Mouse (Mus musculus): ENCODE results near the gene Ehd1. TPM values are rescaled to one million over a fixed set of nuclear protein-coding genes. Genes with fewer than 3 reads are reported as not detected.
"Not testable (repeated sequence)": the region's sequence is repeated elsewhere in the genome, so short reads cannot be mapped to it uniquely, and the experiment has no call there.

Ehd1 gene
- total RNA-seq, 2 experiments from 2014 or later, result 36.4 to 43.5 TPM

- intact Hi-C loops (cut with DNase I), result no loop called here
- H3K27ac ChIP-seq, result no peak overlapping the region
- no peak for TF ChIP-seq CTCF (IDR thresholded peaks at IDR 0.05)
- no peak overlapping the region for H3K4me3 ChIP-seq
- no peak for DNase-seq (ENCODE audit: extremely low spot score in 1 of 2, low spot score in 2 of 2)
Observed at GRCm38 (mm10) chr19:6284502-6284901, 8.0 kb downstream of the Ehd1 start.

DNA sequence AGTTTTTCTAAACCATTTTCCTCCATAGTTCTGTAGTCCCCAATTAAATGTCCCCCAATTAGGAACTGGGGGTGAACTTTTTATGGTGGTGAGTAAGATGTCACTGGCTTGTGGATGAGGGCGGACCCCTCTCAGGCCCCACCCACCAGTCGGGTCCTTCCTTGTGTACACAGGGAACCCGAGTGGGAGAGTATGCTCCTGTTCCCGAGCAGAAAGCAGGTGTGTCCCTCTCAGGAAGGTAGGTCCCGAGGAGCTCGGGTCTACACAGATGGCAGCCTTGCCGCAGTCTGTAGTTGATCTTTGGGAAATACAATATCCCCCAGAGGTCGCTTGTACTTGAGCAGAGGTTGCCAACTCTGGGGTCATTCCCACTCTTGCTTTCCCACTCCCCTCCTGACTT lies 8.7 kb downstream of the Ehd1 start:
- no peak for TF ChIP-seq CTCF (IDR thresholded peaks at IDR 0.05)
- intact Hi-C loops (cut with DNase I), result no loop called here
- no peak overlapping the region; the same call in 1 of the 2 replicates for H3K27ac ChIP-seq
- no peak for DNase-seq (ENCODE audit: extremely low spot score in 1 of 2, low spot score in 2 of 2)
- H3K4me3 ChIP-seq, result no peak overlapping the region

- intact Hi-C loops (cut with DNase I), result no loop called here
- DNase-seq (ENCODE audit: extremely low spot score in 1 of 2, low spot score in 2 of 2), result no peak
- TF ChIP-seq CTCF (IDR thresholded peaks at IDR 0.05), result no peak
- Histone ChIP-seq H3K4me3 (no peak overlapping the region), H3K27ac (peak overlapping the region; percentile 53)
Observed at GRCm38 (mm10) chr19:6285632-6286433, 9.3 kb downstream of the Ehd1 start.

- Histone ChIP-seq H3K27ac (peak overlapping the region; percentile 53), H3K4me3 (no peak overlapping the region)
- no peak for DNase-seq (ENCODE audit: extremely low spot score in 1 of 2, low spot score in 2 of 2)
- intact Hi-C loops (cut with DNase I), result no loop called here
- no peak for TF ChIP-seq CTCF (IDR thresholded peaks at IDR 0.05)
Observed at GRCm38 (mm10) chr19:6286434-6287401, 10.2 kb downstream of the Ehd1 start.

GRCm38 (mm10) chr19:6288236-6288894 lies 11.8 kb downstream of the Ehd1 start:
- no peak; the same call in 1 of the 2 replicates for TF ChIP-seq CTCF (IDR thresholded peaks at IDR 0.05)
- intact Hi-C loops (cut with DNase I), result no loop called here
- no peak overlapping the region for H3K4me3 ChIP-seq
- DNase-seq (ENCODE audit: extremely low spot score in 1 of 2, low spot score in 2 of 2), result no peak
- H3K27ac ChIP-seq, result peak overlapping the region; percentile 13; the same call in 1 of the 2 replicates

DNA sequence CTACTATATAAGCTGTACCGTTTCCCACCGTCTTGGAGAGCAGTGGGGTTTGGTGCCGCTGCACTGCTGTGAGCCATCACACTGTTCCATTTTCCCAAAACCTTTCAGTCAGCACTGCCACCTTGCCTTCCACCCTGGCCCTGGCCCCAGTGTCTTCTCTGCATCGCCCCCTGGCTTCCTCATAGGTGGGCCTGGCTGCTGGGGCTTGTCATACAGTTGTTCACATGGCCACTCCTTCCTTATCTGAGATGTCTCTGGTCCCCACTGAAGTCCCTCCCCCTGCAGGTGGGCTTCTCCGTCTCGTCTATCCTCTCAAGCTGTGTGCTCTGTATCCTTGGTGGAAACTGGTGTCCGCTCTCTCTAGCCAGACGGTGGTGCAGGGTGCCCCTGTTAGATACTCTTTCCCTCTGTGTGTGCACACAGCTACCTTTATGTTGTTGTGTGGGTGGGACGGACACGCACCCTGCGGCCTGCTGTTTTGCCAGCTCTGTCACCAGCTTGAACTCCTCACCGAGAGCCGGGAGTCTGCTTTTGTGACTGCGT lies 13.2 kb downstream of the Ehd1 start:
- Histone ChIP-seq H3K27ac (no peak overlapping the region), H3K4me3 (no peak overlapping the region)
- intact Hi-C loops (cut with DNase I), result no loop called here
- TF ChIP-seq CTCF (IDR thresholded peaks at IDR 0.05), result no peak; the same call in 1 of the 2 replicates
- DNase-seq (ENCODE audit: extremely low spot score in 1 of 2, low spot score in 2 of 2), result no peak

DNA sequence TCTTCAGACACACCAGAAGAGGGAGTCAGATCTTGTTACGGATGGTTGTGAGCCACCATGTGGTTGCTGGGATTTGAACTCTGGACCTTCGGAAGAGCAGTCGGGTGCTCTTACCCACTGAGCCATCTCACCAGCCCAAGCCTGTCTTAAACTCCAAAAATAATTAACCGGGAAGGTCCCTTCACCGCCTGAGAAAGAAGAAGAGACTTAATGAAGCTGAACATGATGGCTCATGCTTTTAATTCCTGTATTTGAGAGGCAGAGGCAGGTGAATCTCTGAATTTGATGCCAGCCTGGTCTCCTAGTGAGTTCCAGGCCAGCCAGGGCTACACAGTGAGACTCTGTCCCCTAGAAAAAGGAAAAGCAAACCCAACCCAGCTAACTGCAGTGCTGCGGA lies 14.2 kb downstream of the Ehd1 start:
- DNase-seq (ENCODE audit: extremely low spot score in 1 of 2, low spot score in 2 of 2); intact Hi-C loops (cut with DNase I); H3K4me3 ChIP-seq; H3K27ac ChIP-seq: not testable (repeated sequence)

DNA sequence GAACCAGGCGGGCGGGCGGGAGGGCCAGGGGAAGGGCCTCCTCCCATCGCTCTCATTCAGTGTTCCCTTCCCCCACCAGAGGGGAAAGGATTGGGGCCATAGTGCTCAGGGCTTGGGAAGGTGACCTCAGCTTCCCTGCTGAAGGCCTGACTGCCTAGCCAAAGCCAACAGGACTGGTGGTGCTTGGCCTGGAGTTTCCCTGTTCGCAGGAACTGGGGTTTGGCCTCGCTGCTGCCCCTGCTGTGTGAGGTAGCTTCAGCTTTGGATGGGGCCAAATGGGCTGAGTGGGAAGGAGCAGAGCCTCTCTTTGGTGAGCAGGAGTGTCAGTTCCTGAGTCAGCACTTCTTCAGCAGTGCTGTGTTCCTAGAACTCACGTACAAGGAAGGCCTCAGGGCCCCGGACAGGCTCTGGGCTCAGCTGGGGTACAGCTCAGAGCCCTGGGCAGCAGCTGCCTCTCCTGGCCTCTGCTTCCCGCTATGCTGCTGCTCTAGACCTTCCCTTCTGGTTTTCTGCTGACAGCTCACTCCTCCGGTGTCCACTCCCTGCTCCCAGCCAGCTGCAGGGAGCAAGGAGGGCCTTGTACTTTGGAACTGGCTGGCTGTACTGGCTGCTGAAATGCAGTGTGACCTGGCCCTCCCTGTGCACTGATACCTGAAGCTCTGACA lies 14.7 kb downstream of the Ehd1 start:
- no peak for TF ChIP-seq CTCF (IDR thresholded peaks at IDR 0.05)
- Histone ChIP-seq H3K27ac (peak overlapping the region; percentile 24; the same call in 1 of the 2 replicates), H3K4me3 (no peak overlapping the region)
- intact Hi-C loops (cut with DNase I), result no loop called here
- no peak for DNase-seq (ENCODE audit: extremely low spot score in 1 of 2, low spot score in 2 of 2)

DNA sequence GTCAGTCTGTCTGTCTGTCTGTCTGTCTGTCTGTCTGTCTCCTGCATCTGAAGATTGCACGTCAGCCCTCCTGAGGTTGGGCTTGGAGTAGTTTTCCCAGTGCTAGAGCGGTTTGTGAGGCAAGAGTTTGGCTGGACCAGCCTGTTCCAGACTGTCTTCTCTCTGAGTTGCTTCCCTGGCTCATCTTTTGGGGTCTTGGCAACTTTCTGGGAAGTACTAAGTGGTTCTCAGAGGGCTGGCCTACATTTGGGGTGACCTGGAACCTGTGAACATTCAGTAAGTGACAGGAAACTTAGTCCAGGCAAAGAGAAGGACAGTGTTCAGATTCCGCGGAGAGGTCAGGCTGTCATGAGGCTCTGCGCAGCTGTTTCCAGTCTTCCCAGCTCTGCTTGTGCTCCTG lies 15.7 kb downstream of the Ehd1 start:
- no peak for TF ChIP-seq CTCF (IDR thresholded peaks at IDR 0.05)
- Histone ChIP-seq H3K4me3 (no peak overlapping the region), H3K27ac (no peak overlapping the region)
- no peak for DNase-seq (ENCODE audit: extremely low spot score in 1 of 2, low spot score in 2 of 2)
- intact Hi-C loops (cut with DNase I), result no loop called here

GRCm38 (mm10) chr19:6294301-6294700 lies 17.8 kb downstream of the Ehd1 start:
- TF ChIP-seq CTCF (IDR thresholded peaks at IDR 0.05), result no peak
- intact Hi-C loops (cut with DNase I), result no loop called here
- no peak overlapping the region for H3K27ac ChIP-seq
- no peak overlapping the region for H3K4me3 ChIP-seq
- DNase-seq (ENCODE audit: extremely low spot score in 1 of 2, low spot score in 2 of 2), result no peak

Data from left cerebral cortex, adult 2 months (tissue).